Mouse (Mus musculus) heart, postnatal 0 days (tissue): ENCODE data around the gene Cdkn3. TPM values are rescaled to one million over a fixed set of nuclear protein-coding genes. Genes with fewer than 3 reads are reported as not detected.

ENCODE experiments used
- ATAC-seq: fragments of 200-750 bp; cut with Nextera tagmentation; 2 replicates; pipeline ENCODE4 v1.8.0; 2017; ENCODE audit warnings: low read depth, moderate number of reproducible peaks, moderate library complexity; ENCODE audit not compliant: insufficient read depth
- DNase-seq: peaks from one replicate; pipeline ENCODE4 v3.0.0-alpha.2; 2016; ENCODE audit warnings: low spot score
- H3K27ac ChIP-seq: fragments of 300-500 bp; sonication (generic); 2 replicates; pipeline ENCODE4 v1.5.1; 2014; ENCODE audit warnings: low read depth, mild to moderate bottlenecking
- H3K27me3 ChIP-seq: fragments of 300-500 bp; sonication (generic); 2 replicates; pipeline ENCODE4 v1.6.1; 2014; ENCODE audit warnings: low read length, mixed read lengths; ENCODE audit not compliant: control insufficient read depth, insufficient read depth
- H3K36me3 ChIP-seq: fragments of 300-500 bp; sonication (generic); replicated peaks from 2 replicates; pipeline ENCODE4 v1.6.1; 2014; ENCODE audit warnings: low read length, mixed read lengths; ENCODE audit not compliant: control insufficient read depth, insufficient read depth
- H3K4me1 ChIP-seq: fragments of 300-500 bp; sonication (generic); 2 replicates; pipeline ENCODE4 v1.6.1; 2014; ENCODE audit warnings: antibody characterized with exemption; ENCODE audit not compliant: control insufficient read depth, insufficient read depth
- H3K4me2 ChIP-seq: fragments of 300-500 bp; sonication (generic); 2 replicates; pipeline ENCODE4 v1.6.1; 2014; ENCODE audit warnings: low read depth, mild to moderate bottlenecking, low read length, moderate library complexity
- H3K4me3 ChIP-seq: fragments of 300-500 bp; sonication (generic); 2 replicates; pipeline ENCODE4 v1.5.1; 2014; ENCODE audit warnings: low read depth, low read length
- H3K9ac ChIP-seq: fragments of 300-500 bp; sonication (generic); replicated peaks from 2 replicates; pipeline ENCODE4 v1.6.1; 2014; ENCODE audit warnings: low read depth, low read length, mixed read lengths
- H3K9me3 ChIP-seq: fragments of 300-500 bp; sonication (generic); replicated peaks from 2 replicates; pipeline ENCODE4 v1.6.1; 2016; ENCODE audit warnings: low read length; ENCODE audit not compliant: control insufficient read depth
- CTCF ChIP-seq: IDR thresholded peaks from 2 replicates; pipeline ENCODE4 v1.5.1; 2016; ENCODE audit warnings: antibody characterized with exemption, control low read depth, low read depth
- EP300 ChIP-seq: IDR thresholded peaks from 2 replicates; pipeline ENCODE4 v1.6.1; 2016; ENCODE audit warnings: antibody characterized with exemption, low read depth
- WGBS: fragments of 180-500 bp; shearing (Covaris S2); extraction: QIAGEN DNeasy Blood & Tissue Kit; methylation state at CpG from one replicate; pipeline ENCODE4 v1.1.7; 2014; 5-methylcytosine and 5-hydroxymethylcytosine counted together
- polyA plus RNA-seq: library from polyadenylated mRNA; unstranded; fragments of >200 nt; fragmentation: Nextera tagmentation; extraction: Ambion mirVana; gene quantifications from 2 replicates; pipeline ENCODE4 v1.2.1, GENCODE M21; 2015
- total RNA-seq: library from RNA; depleted of rRNA; stranded (reverse); fragments of >200 nt; gene quantifications from 2 replicates; pipeline ENCODE4 v1.2.3, GENCODE M21; 2014; ENCODE audit warnings: low replicate concordance; rRNA removed

The Cdkn3 gene
- 6.5 and 12.2 TPM in 2 replicates for total RNA-seq
- polyA plus RNA-seq: 30.6 and 35.5 TPM in 2 replicates

- under 1% methylated on average over 46 of the region's 54 CpGs for WGBS
- peak; percentile 100 for ATAC-seq
- H3K4me1 ChIP-seq: peaks cover 6% of the 10 kb centered on the region
- H3K27ac ChIP-seq: no peak within 1 kb of the TSS
- peak within 1 kb of the TSS; percentile 73 for H3K4me3 ChIP-seq
- H3K27me3 ChIP-seq: no peaks in the 10 kb centered on the region
- peak; percentile 98 for DNase-seq
- no peaks in the 10 kb centered on the region for H3K9me3 ChIP-seq
- H3K4me2 ChIP-seq: peak within 1 kb of the TSS; percentile 81
- TF ChIP-seq EP300 (no peak), CTCF (no peak)
- H3K9ac ChIP-seq: peak within 1 kb of the TSS; percentile 61
- peaks cover 15% of the 10 kb centered on the region for H3K36me3 ChIP-seq
Observed at GRCm38 (mm10) chr14:46760355-46761029, at the start of gene Cdkn3. Cdkn3 (plus strand) TSS chr14:46760541.

- no peak overlapping the region for H3K27ac ChIP-seq
- no peaks in the 10 kb centered on the region for H3K4me1 ChIP-seq
- no peaks in the 10 kb centered on the region for H3K9me3 ChIP-seq
- no peak overlapping the region for H3K4me3 ChIP-seq
- TF ChIP-seq EP300 (no peak), CTCF (no peak)
- H3K9ac ChIP-seq: no peak overlapping the region
- ATAC-seq (no peak), DNase-seq (no peak)
- H3K27me3 ChIP-seq: no peaks in the 10 kb centered on the region
- WGBS: 77% methylated on average over 12 of the region's 12 CpGs
- no peaks in the 10 kb centered on the region for H3K36me3 ChIP-seq
- H3K4me2 ChIP-seq: no peak overlapping the region
Observed at GRCm38 (mm10) chr14:46718483-46718922, 41.8 kb upstream of the Cdkn3 start.

- Histone ChIP-seq H3K27me3 (no peaks in the 10 kb centered on the region), H3K36me3 (no peaks in the 10 kb centered on the region), H3K9ac (no peak overlapping the region), H3K4me1 (no peaks in the 10 kb centered on the region), H3K9me3 (no peaks in the 10 kb centered on the region), H3K4me3 (no peak overlapping the region), H3K27ac (no peak overlapping the region), H3K4me2 (no peak overlapping the region)
- no peak for TF ChIP-seq EP300
- TF ChIP-seq CTCF: peak; percentile 70
- ATAC-seq: no peak
- WGBS: 63% methylated on average over 5 of the region's 5 CpGs
- DNase-seq: peak; percentile 36
Observed at GRCm38 (mm10) chr14:46722031-46722430, 38.3 kb upstream of the Cdkn3 start.

- DNase-seq (peak; percentile 60), ATAC-seq (peak; percentile 27; the same call in 1 of the 2 replicates)
- H3K27ac ChIP-seq: no peak overlapping the region
- WGBS: 27% methylated on average over 3 of the region's 3 CpGs
- no peaks in the 10 kb centered on the region for H3K27me3 ChIP-seq
- no peaks in the 10 kb centered on the region for H3K36me3 ChIP-seq
- H3K4me2 ChIP-seq: no peak overlapping the region
- H3K9me3 ChIP-seq: no peaks in the 10 kb centered on the region
- TF ChIP-seq CTCF (peak; percentile 62), EP300 (no peak)
- H3K9ac ChIP-seq: no peak overlapping the region
- H3K4me3 ChIP-seq: no peak overlapping the region
- H3K4me1 ChIP-seq: no peaks in the 10 kb centered on the region
Observed at GRCm38 (mm10) chr14:46723828-46724227, 36.5 kb upstream of the Cdkn3 start.

GRCm38 (mm10) chr14:46724941-46725340 lies 35.4 kb upstream of the Cdkn3 start:
- no peaks in the 10 kb centered on the region for H3K27me3 ChIP-seq
- H3K4me3 ChIP-seq: no peak overlapping the region
- TF ChIP-seq CTCF: no peak
- TF ChIP-seq EP300: no peak
- DNase-seq (no peak), ATAC-seq (no peak)
- H3K4me1 ChIP-seq: no peaks in the 10 kb centered on the region
- WGBS: 60% methylated on average over 5 of the region's 5 CpGs
- no peak overlapping the region for H3K9ac ChIP-seq
- no peak overlapping the region for H3K4me2 ChIP-seq
- H3K27ac ChIP-seq: no peak overlapping the region
- no peaks in the 10 kb centered on the region for H3K9me3 ChIP-seq
- H3K36me3 ChIP-seq: no peaks in the 10 kb centered on the region

GRCm38 (mm10) chr14:46725743-46726142 lies 34.6 kb upstream of the Cdkn3 start:
- TF ChIP-seq CTCF: peak; percentile 23; the same call in 1 of the 2 replicates
- TF ChIP-seq EP300: no peak
- Histone ChIP-seq H3K27me3 (no peaks in the 10 kb centered on the region), H3K4me2 (no peak overlapping the region), H3K4me1 (no peaks in the 10 kb centered on the region), H3K36me3 (no peaks in the 10 kb centered on the region), H3K9me3 (no peaks in the 10 kb centered on the region), H3K27ac (no peak overlapping the region), H3K9ac (no peak overlapping the region), H3K4me3 (no peak overlapping the region)
- ATAC-seq: no peak
- DNase-seq: no peak
- WGBS: 41% methylated on average over 3 of the region's 3 CpGs
